Mouse (Mus musculus) heart, postnatal 10 days (tissue): Measurements from ENCODE around the gene Aurkb. TPM values are rescaled to one million over a fixed set of nuclear protein-coding genes. Genes with fewer than 3 reads are reported as not detected.

Source experiments
- DNase-seq, 2 experiments: peaks; one replicate each; pipeline ENCODE4 v3.0.0; 2021
- intact Hi-C: fragments of 180-260 bp; cut with DNase I; formaldehyde crosslinking; loops from one replicate; pipeline ENCODE4 v1.15.1; 2025
- total RNA-seq, 2 experiments: library from RNA; stranded (reverse); gene quantifications; 2 replicates each; pipeline ENCODE4 v1.2.3; 2021

Gene Aurkb
- total RNA-seq, 2 experiments from 2014 or later = 11.6 to 15.4 TPM

GRCm38 (mm10) chr11:69094697-69095429 lies 49.4 kb downstream of the Aurkb start, which contains the start of gene Per1:
Gene Per1 (plus strand): TSS chr11:69095217.
- intact Hi-C loops = loop anchor here (10.0 kb wide), 1 partner anchor 320 kb away; the partner anchor contains the start of gene Kdm6b
- peak; percentile 99 to 100 for DNase-seq

- intact Hi-C loops = loop anchor here (10.0 kb wide), 1 partner anchor 319 kb away; the partner anchor contains the start of gene Kdm6b
- peak; percentile 60 to 68 for DNase-seq
These were observed 50.2 kb downstream of the Aurkb start for GRCm38 (mm10) chr11:69095511-69096231.

- intact Hi-C loops = loop anchor here (10.0 kb wide), 1 partner anchor 318 kb away; the partner anchor contains the start of gene Kdm6b
These were observed 51.0 kb downstream of the Aurkb start for GRCm38 (mm10) chr11:69096360-69096986.

GRCm38 (mm10) chr11:69096987-69097900 lies 51.8 kb downstream of the Aurkb start:
- intact Hi-C loops = loop anchor here (10.0 kb wide), 1 partner anchor 318 kb away; the partner anchor contains the start of gene Kdm6b
- DNase-seq = peak; percentile 100

More at GRCm38 (mm10) chr11:69096360-69096986, 51.0 kb downstream of the Aurkb start:
- DNase-seq = no peak

- peak in 1 of 2 experiments; percentile 48 for DNase-seq
- intact Hi-C loops = loop anchor here (10.0 kb wide), 1 partner anchor 317 kb away; the partner anchor contains the start of gene Kdm6b
These were observed 52.8 kb downstream of the Aurkb start for GRCm38 (mm10) chr11:69098039-69098761.

- intact Hi-C loops = loop anchor here (10.0 kb wide), 1 partner anchor 316 kb away; the partner anchor contains the start of gene Kdm6b
- DNase-seq = peak; percentile 98
These were observed 53.3 kb downstream of the Aurkb start for GRCm38 (mm10) chr11:69098762-69099091.

GRCm38 (mm10) chr11:69099177-69099914 lies 53.9 kb downstream of the Aurkb start:
- intact Hi-C loops = loop anchor here (10.0 kb wide), 1 partner anchor 315 kb away; the partner anchor contains the start of gene Kdm6b
- DNase-seq = peak; percentile 92 to 95

- DNase-seq = peak; percentile 96 to 97
- intact Hi-C loops = loop anchor here (2.0 to 10.0 kb wide), 2 partner anchors 15 to 315 kb away; partner anchors contain the start of gene Kdm6b
These were observed 54.5 kb downstream of the Aurkb start for GRCm38 (mm10) chr11:69099915-69100345.

- no peak for DNase-seq
- intact Hi-C loops = loop anchor here (2.0 kb wide), 1 partner anchor 14 kb away; no protein-coding TSS in a partner anchor
These were observed 55.4 kb downstream of the Aurkb start for GRCm38 (mm10) chr11:69100639-69101360.

Other genes starting within 250 kb of the Aurkb start
- gene Ndel1, start 173.8 kb upstream of the Aurkb start, total RNA-seq = 10 to 100 TPM; 67.3 to 70.9 TPM
- under 1 TPM; 0.10 to 0.17 TPM for gene Rnf222, start 157.1 kb upstream of the Aurkb start, total RNA-seq
- 100 to 1,000 TPM; 777 to 828 TPM for gene Rpl26, start 144.1 kb upstream of the Aurkb start, total RNA-seq
- not detected for gene Odf4, start 118.6 kb upstream of the Aurkb start, total RNA-seq
- 10 to 100 TPM; 43.2 to 49.6 TPM for gene Arhgef15, start 88.2 kb upstream of the Aurkb start, total RNA-seq
- 1 to 10 TPM; 3.4 to 4.3 TPM for gene Slc25a35, start 77.5 kb upstream of the Aurkb start, total RNA-seq
- 10 to 100 TPM; 40.1 to 46.8 TPM for gene Rangrf, start 70.5 kb upstream of the Aurkb start, total RNA-seq
- gene Pfas, start 37.2 kb upstream of the Aurkb start, total RNA-seq = 1 to 10 TPM; 9.3 to 9.5 TPM
- gene Ctc1, start 29.7 kb upstream of the Aurkb start, total RNA-seq = 10 to 100 TPM; 21.9 to 26.6 TPM
- gene Borcs6, start 14.1 kb downstream of the Aurkb start, total RNA-seq = 10 to 100 TPM; 16.7 to 19.4 TPM
- 1 to 10 TPM; 5.8 to 7.8 TPM for gene Tmem107, start 25.2 kb downstream of the Aurkb start, total RNA-seq
- gene Vamp2, start 42.8 kb downstream of the Aurkb start, total RNA-seq = 10 to 100 TPM; 71.1 to 85.8 TPM
- 100 to 1,000 TPM in 1 of 2 experiments, 10 to 100 TPM in 1; 61.4 to 101 TPM for gene Per1, start 49.6 kb downstream of the Aurkb start, total RNA-seq
- gene Hes7, start 74.8 kb downstream of the Aurkb start, total RNA-seq = under 1 TPM; 0.17 to 0.34 TPM
- gene 9130213A22Rik, start 76.9 kb downstream of the Aurkb start, total RNA-seq = under 1 TPM; 0.42 to 0.60 TPM
- not detected for gene Aloxe3, start 80.2 kb downstream of the Aurkb start, total RNA-seq
- gene Alox12b, start 111.3 kb downstream of the Aurkb start, total RNA-seq = not detected
- 1 to 10 TPM; 2.0 to 2.2 TPM for gene Alox8, start 152.2 kb downstream of the Aurkb start, total RNA-seq
- gene Gucy2e, start 191.4 kb downstream of the Aurkb start, total RNA-seq = under 1 TPM; 0.41 to 0.60 TPM